Mouse (Mus musculus) G1E (cell line): ENCODE results near the gene Rnasel.

Experiments
- CTCF ChIP-seq: IDR thresholded peaks from 2 replicates; pipeline ENCODE4 v1.5.1; 2012; ENCODE audit warnings: low read depth, low read length, inconsistent platforms, mixed read lengths
- GATA1 ChIP-seq: IDR thresholded peaks from 2 replicates; pipeline ENCODE4 v1.6.1; 2012; ENCODE audit warnings: borderline replicate concordance, low read length, inconsistent platforms, mixed read lengths
- POLR2AphosphoS5 ChIP-seq: IDR thresholded peaks from 2 replicates; pipeline ENCODE4 v1.6.1; 2012; ENCODE audit warnings: low read depth, low read length, inconsistent platforms; ENCODE audit not compliant: insufficient replicate concordance

DNA sequence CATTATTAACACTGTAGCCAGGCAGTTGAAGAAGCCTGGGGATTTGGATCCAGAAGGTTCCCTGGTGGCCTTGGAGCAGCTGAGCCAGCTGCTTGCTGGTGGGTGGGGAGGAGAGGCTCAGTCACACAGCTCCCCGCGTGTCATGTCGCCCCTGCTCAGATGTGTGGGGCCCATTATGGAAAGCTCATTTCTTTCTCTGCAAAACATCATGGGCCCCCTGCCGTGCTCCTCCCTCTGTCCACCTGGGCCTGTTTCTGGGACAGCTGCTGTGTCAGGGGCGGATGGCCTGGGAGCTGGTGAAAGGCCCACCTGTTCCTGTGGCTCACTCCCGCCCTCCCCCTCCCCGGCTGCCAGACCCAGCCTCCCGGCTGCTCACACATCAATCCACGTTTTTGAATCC lies 16.0 kb upstream of the Rnasel start:
- TF ChIP-seq CTCF (no peak), GATA1 (no peak), POLR2AphosphoS5 (no peak)
